Mouse (Mus musculus) CH12.LX (cell line): ENCODE results near the gene Ptprcap. TPM values are rescaled to one million over a fixed set of nuclear protein-coding genes. Genes with fewer than 3 reads are reported as not detected.

Source experiments
- DNase-seq: peaks from one replicate; pipeline ENCODE4 v3.0.0-alpha.2; 2013; ENCODE audit errors: extremely low read depth
- H3K27ac ChIP-seq: 2 replicates; pipeline ENCODE4 v1.5.1; 2012; ENCODE audit warnings: low read depth, mild to moderate bottlenecking, control low read depth, moderate library complexity; ENCODE audit not compliant: insufficient read depth
- H3K27me3 ChIP-seq: replicated peaks from 2 replicates; pipeline ENCODE3; 2012; ENCODE audit warnings: inconsistent platforms
- H3K36me3 ChIP-seq, 2 experiments: replicated peaks in 1 of 2; 2 replicates each; pipeline versions ENCODE3 to v1.6.1; 2012; ENCODE audit warnings: inconsistent platforms in 1 of 2, low read length in 1 of 2, mild to moderate bottlenecking in 1 of 2, mixed read lengths in 1 of 2, moderate library complexity in 1 of 2; ENCODE audit not compliant: control insufficient read depth in 1 of 2, insufficient read depth in 1 of 2
- H3K4me1 ChIP-seq, 2 experiments: 2 replicates each; pipeline ENCODE4 v1.6.1; 2012; ENCODE audit warnings: inconsistent platforms in 1 of 2, moderate library complexity in 1 of 2; ENCODE audit not compliant: insufficient read depth in 2 of 2, control insufficient read depth in 1 of 2
- H3K4me2 ChIP-seq: 2 replicates; pipeline ENCODE4 v1.6.1; 2012; ENCODE audit warnings: low read depth, mild to moderate bottlenecking, control low read depth; ENCODE audit not compliant: poor library complexity, insufficient read depth, severe bottlenecking
- H3K4me3 ChIP-seq, 3 experiments: fragments of 150-350 bp in 1 of 3; sonication (generic) in 1 of 3; replicated peaks in 1 of 3; 2 replicates each; pipeline versions ENCODE3 to v1.5.1; 2011 to 2012; ENCODE audit warnings: low read depth in 2 of 3, low read length in 2 of 3, mild to moderate bottlenecking in 2 of 3, moderate library complexity in 2 of 3, control low read depth in 1 of 3, improper control_type of control experiment in 1 of 3, inconsistent platforms in 1 of 3, mixed read lengths in 1 of 3; ENCODE audit not compliant: poor library complexity in 1 of 3
- H3K79me2 ChIP-seq: replicated peaks from 2 replicates; pipeline ENCODE4 v1.6.1; 2012; ENCODE audit warnings: mild to moderate bottlenecking, moderate library complexity; ENCODE audit not compliant: control insufficient read depth, poor library complexity, insufficient read depth, severe bottlenecking; ENCODE audit errors: extremely low read depth
- H3K9ac ChIP-seq: 2 replicates; pipeline ENCODE4 v1.6.1; 2012; ENCODE audit warnings: low read depth, mild to moderate bottlenecking, control low read depth, moderate library complexity; ENCODE audit not compliant: insufficient read depth
- H3K9me3 ChIP-seq: replicated peaks from 2 replicates; pipeline ENCODE3; 2012; ENCODE audit warnings: low read length, inconsistent platforms, mixed read lengths
- BHLHE40 ChIP-seq: IDR thresholded peaks from 2 replicates; pipeline ENCODE4 v1.6.1; 2011; ENCODE audit warnings: mild to moderate bottlenecking, low read depth, low read length, improper control_type of control experiment
- CHD1 ChIP-seq: IDR thresholded peaks from 2 replicates; pipeline ENCODE4 v1.6.1; 2012; ENCODE audit warnings: low read depth, low read length, improper control_type of control experiment, inconsistent platforms
- CTCF ChIP-seq, 2 experiments: IDR thresholded peaks in 1 of 2; conservative IDR thresholded peaks in 1 of 2; 2 replicates each; pipeline ENCODE4 v1.5.1; 2011 to 2012; ENCODE audit warnings: low read depth in 2 of 2, low read length in 2 of 2, improper control_type of control experiment in 1 of 2, inconsistent platforms in 1 of 2, mild to moderate bottlenecking in 1 of 2, moderate library complexity in 1 of 2
- E2F4 ChIP-seq: IDR thresholded peaks from 2 replicates; pipeline ENCODE4 v1.6.1; 2011; ENCODE audit warnings: low read depth, low read length, improper control_type of control experiment; ENCODE audit not compliant: insufficient replicate concordance
- ELF1 ChIP-seq: IDR thresholded peaks from 2 replicates; pipeline ENCODE4 v1.6.1; 2014; ENCODE audit warnings: low read depth, mild to moderate bottlenecking, inconsistent platforms, low read length, improper control_type of control experiment
- GABPA ChIP-seq: IDR thresholded peaks from 2 replicates; pipeline ENCODE4 v1.6.1; 2012; ENCODE audit warnings: low read depth, low read length, improper control_type of control experiment, inconsistent platforms; ENCODE audit not compliant: insufficient replicate concordance
- IRF4 ChIP-seq: IDR thresholded peaks from 2 replicates; pipeline ENCODE4 v1.6.1; 2014; ENCODE audit warnings: low read depth, mild to moderate bottlenecking, inconsistent platforms, low read length, improper control_type of control experiment
- JUND ChIP-seq: conservative IDR thresholded peaks from 2 replicates; pipeline ENCODE4 v1.6.1; 2011; ENCODE audit warnings: low read depth, low read length, improper control_type of control experiment
- MAZ ChIP-seq: IDR thresholded peaks from 2 replicates; pipeline ENCODE4 v1.6.1; 2012; ENCODE audit warnings: low read depth, mild to moderate bottlenecking, inconsistent platforms, low read length, improper control_type of control experiment, moderate library complexity
- MEF2A ChIP-seq: IDR thresholded peaks from 2 replicates; pipeline ENCODE4 v1.6.1; 2014; ENCODE audit warnings: low read depth, mild to moderate bottlenecking, inconsistent platforms, low read length, improper control_type of control experiment, borderline replicate concordance
- MYC ChIP-seq: IDR thresholded peaks from 2 replicates; pipeline ENCODE4 v1.6.1; 2011; ENCODE audit warnings: low read depth, mild to moderate bottlenecking, improper control_type of control experiment, low read length
- NELFE ChIP-seq: IDR thresholded peaks from 2 replicates; pipeline ENCODE4 v1.6.1; 2011; ENCODE audit warnings: low read depth, low read length, improper control_type of control experiment
- NRF1 ChIP-seq: IDR thresholded peaks from 2 replicates; pipeline ENCODE4 v1.6.1; 2014; ENCODE audit warnings: low read depth, mild to moderate bottlenecking, inconsistent platforms, low read length, improper control_type of control experiment, moderate library complexity
- PAX5 ChIP-seq: IDR thresholded peaks from 2 replicates; pipeline ENCODE4 v1.6.1; 2012; ENCODE audit warnings: low read length, inconsistent platforms, mixed read lengths
- POLR2A ChIP-seq: IDR thresholded peaks from 2 replicates; pipeline ENCODE4 v1.6.1; 2011; ENCODE audit warnings: low read depth, mild to moderate bottlenecking, improper control_type of control experiment, low read length
- POLR2AphosphoS2 ChIP-seq: IDR thresholded peaks from 2 replicates; pipeline ENCODE4 v1.6.1; 2011; ENCODE audit warnings: low read depth, low read length, improper control_type of control experiment
- RAD21 ChIP-seq: IDR thresholded peaks from 2 replicates; pipeline ENCODE4 v1.6.1; 2011; ENCODE audit warnings: low read depth, mild to moderate bottlenecking, low read length, improper control_type of control experiment, moderate library complexity
- RCOR1 ChIP-seq: conservative IDR thresholded peaks from 2 replicates; pipeline ENCODE4 v1.6.1; 2012; ENCODE audit warnings: low read depth, mild to moderate bottlenecking, inconsistent platforms, low read length, improper control_type of control experiment
- SMC3 ChIP-seq: IDR thresholded peaks from 2 replicates; pipeline ENCODE4 v1.6.1; 2011; ENCODE audit warnings: low read depth, low read length, improper control_type of control experiment
- TBP ChIP-seq: conservative IDR thresholded peaks from 2 replicates; pipeline ENCODE4 v1.6.1; 2011; ENCODE audit warnings: low read depth, low read length, improper control_type of control experiment
- USF1 ChIP-seq: IDR thresholded peaks from 2 replicates; pipeline ENCODE4 v1.6.1; 2014; ENCODE audit warnings: low read depth, mild to moderate bottlenecking, inconsistent platforms, low read length, improper control_type of control experiment
- USF2 ChIP-seq: conservative IDR thresholded peaks from 2 replicates; pipeline ENCODE4 v1.6.1; 2011; ENCODE audit warnings: low read depth, low read length, improper control_type of control experiment
- ZC3H11A ChIP-seq: IDR thresholded peaks from 2 replicates; pipeline ENCODE4 v1.6.1; 2012; ENCODE audit warnings: low read depth, mild to moderate bottlenecking, inconsistent platforms, low read length, improper control_type of control experiment
- ZKSCAN1 ChIP-seq: IDR thresholded peaks from 2 replicates; pipeline ENCODE4 v1.6.1; 2012; ENCODE audit warnings: low read depth, inconsistent platforms, low read length, improper control_type of control experiment, borderline replicate concordance
- ZMIZ1 ChIP-seq: IDR thresholded peaks from 2 replicates; pipeline ENCODE4 v1.6.1; 2012; ENCODE audit warnings: low read depth, mild to moderate bottlenecking, inconsistent platforms, low read length, improper control_type of control experiment
- ZNF384 ChIP-seq: IDR thresholded peaks from 2 replicates; pipeline ENCODE4 v1.6.1; 2012; ENCODE audit warnings: low read depth, low read length, improper control_type of control experiment, inconsistent platforms
- dilution Hi-C: fragments of 300-500 bp; cut with MboI; formaldehyde crosslinking; loops from 2 replicates; pipeline ENCODE4 v1.14.3; 2020; ENCODE audit warnings: low sequenced_read_pairs; ENCODE audit not compliant: extremely low pct_unique_long_range_greater_than_20kb, extremely low pct_ligation_motif_present
- in situ Hi-C: fragments of 300-500 bp; cut with MboI; formaldehyde crosslinking; loops from 3 replicates; pipeline ENCODE4 v1.14.3; 2019; ENCODE audit warnings: low sequenced_read_pairs, low pct_ligation_motif_present, low pct_unique_long_range_greater_than_20kb, mixed read lengths
- polyA plus RNA-seq: library from polyadenylated mRNA; unstranded; fragments of >175 nt; gene quantifications from 2 replicates; pipeline ENCODE4 v1.2.1, GENCODE M21; 2012; ENCODE audit warnings: low read depth; ENCODE audit not compliant: insufficient read length
- total RNA-seq, 2 experiments: library from RNA; depleted of rRNA; stranded (reverse); fragments of 300-350 nt in 1 of 2; fragments of >200 nt in 1 of 2; gene quantifications; 2 replicates each; pipeline ENCODE4 v1.2.3; 2012 to 2014

Ptprcap gene
- total and polyA plus RNA-seq, 3 experiments: 343 to 447 (median 438) TPM

DNA sequence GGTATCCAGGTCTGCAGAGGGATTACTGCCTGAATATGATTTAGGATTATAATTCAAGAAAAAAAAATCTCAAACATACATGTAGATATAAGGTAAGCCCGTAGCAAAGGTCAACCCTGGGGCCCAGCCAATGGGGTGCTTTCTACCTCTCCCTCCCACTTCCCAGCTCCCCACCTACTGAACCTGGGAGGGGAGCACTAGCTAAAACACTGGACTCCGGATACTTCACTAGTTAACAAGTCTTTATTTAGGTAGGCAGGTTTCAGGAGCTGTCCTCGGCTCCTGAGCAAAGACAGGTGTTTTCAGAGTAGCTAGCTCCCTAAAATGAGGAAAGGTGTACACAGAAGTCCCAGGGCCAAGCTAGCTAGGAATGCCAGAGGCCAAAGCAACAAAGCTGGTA is 10.7 kb downstream of the Ptprcap start:
- dilution Hi-C loops (no loop called here), in situ Hi-C loops (no loop called here)
- no peak for DNase-seq
- H3K9ac ChIP-seq: no peak overlapping the region; the same call in 1 of the 2 replicates
- H3K27ac ChIP-seq: no peak overlapping the region
- TF ChIP-seq SMC3: no peak
- TF ChIP-seq BHLHE40: no peak
- TF ChIP-seq MYC: no peak
- TF ChIP-seq MEF2A: no peak
- TF ChIP-seq E2F4: no peak
- TF ChIP-seq TBP: no peak
- TF ChIP-seq IRF4: no peak
- TF ChIP-seq POLR2A: no peak
- no peak for TF ChIP-seq MAZ
- no peak for TF ChIP-seq ZMIZ1
- TF ChIP-seq POLR2AphosphoS2: no peak
- no peak for TF ChIP-seq CHD1
- no peak for TF ChIP-seq ZNF384
- no peak for TF ChIP-seq ZC3H11A
- no peak for TF ChIP-seq NRF1
- peaks cover 10% of the 10 kb centered on the region for H3K79me2 ChIP-seq
- H3K9me3 ChIP-seq: peaks cover 2% of the 10 kb centered on the region
- H3K4me1 ChIP-seq: peaks cover 9 to 36% of the 10 kb centered on the region in 2 experiments
- H3K27me3 ChIP-seq: no peaks in the 10 kb centered on the region
- peak overlapping the region; percentile 60; the same call in 1 of the 2 replicates for H3K4me2 ChIP-seq
- H3K36me3 ChIP-seq: peaks cover 22 to 45% of the 10 kb centered on the region in 2 experiments
- no peak overlapping the region for H3K4me3 ChIP-seq

DNA sequence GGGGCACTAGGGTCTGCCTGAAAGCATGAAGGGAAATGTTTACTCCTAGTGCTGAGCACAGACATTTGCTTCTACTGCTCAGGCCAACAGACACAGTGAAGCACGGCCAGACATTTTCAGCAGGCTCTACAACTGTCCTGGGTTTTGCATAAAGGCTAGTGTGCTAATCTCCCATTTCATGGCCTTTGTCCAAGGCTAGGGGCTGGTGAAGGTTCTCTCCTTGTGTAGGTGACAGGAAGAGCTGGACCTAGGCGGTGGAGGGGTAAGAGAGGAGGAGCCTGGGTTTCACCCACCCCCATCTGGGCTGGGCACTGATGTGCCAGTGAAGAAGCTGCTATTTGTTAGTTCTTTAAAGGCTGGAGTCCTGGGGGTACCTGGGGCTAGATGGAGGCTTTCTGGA is 11.3 kb downstream of the Ptprcap start:
- Histone ChIP-seq H3K9me3 (peaks cover 2% of the 10 kb centered on the region), H3K4me2 (no peak overlapping the region), H3K36me3 (peaks cover 15 to 39% of the 10 kb centered on the region in 2 experiments), H3K4me3 (no peak overlapping the region), H3K79me2 (peaks cover 10% of the 10 kb centered on the region), H3K9ac (no peak overlapping the region), H3K27ac (no peak overlapping the region)
- dilution Hi-C loops: no loop called here
- DNase-seq: no peak
- TF ChIP-seq PAX5 (no peak), NELFE (no peak), TBP (no peak), JUND (no peak), ELF1 (no peak), GABPA (no peak), BHLHE40 (no peak), RCOR1 (no peak), CHD1 (no peak), ZKSCAN1 (no peak), RAD21 (no peak), MEF2A (no peak), SMC3 (no peak), CTCF (conservative IDR thresholded peaks at IDR 0.05 in 1 of 2, IDR thresholded peaks at IDR 0.05 in 1 of 2; ENCODE audit: low read depth in 2 of 2, low read length in 2 of 2) (no peak), USF2 (no peak), USF1 (no peak)
- TF ChIP-seq, all 38 proteins: peak for 0
- in situ Hi-C loops: no loop called here
- Histone ChIP-seq H3K27me3 (no peaks in the 10 kb centered on the region), H3K4me1 (peaks cover 11 to 37% of the 10 kb centered on the region in 2 experiments)
